7 mouse cellular contexts compared by ENCODE assay signal in genomic region chr4:62619965-62620244, GRCm38 (mm10).
DNase-seq lines count a peak whose midpoint lies in the region; ATAC-seq and TF ChIP-seq lines count a peak whose summit lies in the region.

No protein-coding gene starts in this region.

- no peak for DNase-seq in layer of hippocampus, adult 2 months (ENCODE audit: low spot score in 2 of 2)
- no peak for DNase-seq in layer of hippocampus, postnatal 36 days
- no peak for DNase-seq in forebrain, embryonic 11.5 days (ENCODE audit: low spot score)
- no peak for DNase-seq in hindbrain, postnatal 0 days (ENCODE audit: low spot score)
- no peak for DNase-seq in right cerebral cortex, postnatal 10 days (ENCODE audit: low spot score in 2 of 2)
- no peak for DNase-seq in urinary bladder, postnatal 36 days (ENCODE audit: low spot score in 2 of 2)

- no peaks in the 10 kb centered on the region for H3K36me3 ChIP-seq in forebrain, embryonic 11.5 days (ENCODE audit: control insufficient read depth, insufficient read depth, low read length)
- no peaks in the 10 kb centered on the region for H3K36me3 ChIP-seq in hindbrain, postnatal 0 days (ENCODE audit: insufficient read depth, low read length)
- no peaks in the 10 kb centered on the region for H3K36me3 ChIP-seq in neural tube, embryonic 13.5 days

- peaks cover 19% of the 10 kb centered on the region for H3K4me1 ChIP-seq in forebrain, embryonic 11.5 days (replicated peaks; ENCODE audit: control insufficient read depth, insufficient read depth, low read length)
- H3K4me1 ChIP-seq in hindbrain, postnatal 0 days (ENCODE audit: insufficient read depth, low read length), result peaks cover 7% of the 10 kb centered on the region; the same call in 1 of the 2 replicates
- peaks cover 74% of the 10 kb centered on the region for H3K4me1 ChIP-seq in neural tube, embryonic 13.5 days (replicated peaks)

- H3K9ac ChIP-seq in forebrain, embryonic 11.5 days (ENCODE audit: low read length), result peak overlapping the region; percentile 51
- no peak overlapping the region for H3K9ac ChIP-seq in hindbrain, postnatal 0 days (replicated peaks; ENCODE audit: low read length)
- H3K9ac ChIP-seq in neural tube, embryonic 13.5 days, result peak overlapping the region; percentile 64

- no peaks in the 10 kb centered on the region for H3K9me3 ChIP-seq in forebrain, embryonic 11.5 days (ENCODE audit: control insufficient read depth, low read length)
- H3K9me3 ChIP-seq in hindbrain, postnatal 0 days (ENCODE audit: low read length), result no peaks in the 10 kb centered on the region
- H3K9me3 ChIP-seq in neural tube, embryonic 13.5 days, result no peaks in the 10 kb centered on the region

- TF ChIP-seq CTCF in layer of hippocampus, adult 2 months (conservative IDR thresholded peaks at IDR 0.05), result no peak
- no peak for TF ChIP-seq CTCF in hindbrain, postnatal 0 days (IDR thresholded peaks at IDR 0.05; ENCODE audit: low read depth)

- H3K4me2 ChIP-seq in forebrain, embryonic 11.5 days (ENCODE audit: low read depth, low read length, severe bottlenecking), result peak overlapping the region; percentile 21; the same call in 1 of the 2 replicates
- peak overlapping the region; percentile 41 for H3K4me2 ChIP-seq in hindbrain, postnatal 0 days (ENCODE audit: low read depth, low read length)
- peak overlapping the region; percentile 37 for H3K4me2 ChIP-seq in neural tube, embryonic 13.5 days

- peak overlapping the region; percentile 89 for H3K27ac ChIP-seq in layer of hippocampus, adult 2 months
- peak overlapping the region; percentile 76; the same call in 1 of the 2 replicates for H3K27ac ChIP-seq in forebrain, embryonic 11.5 days (ENCODE audit: low read depth, low read length)
- H3K27ac ChIP-seq in hindbrain, postnatal 0 days, result peak overlapping the region; percentile 67; the same call in 1 of the 2 replicates
- peak overlapping the region; percentile 80 for H3K27ac ChIP-seq in neural tube, embryonic 13.5 days (replicated peaks)

- WGBS in forebrain, embryonic 11.5 days, result 86% methylated on average over 3 of the region's 3 CpGs
- 79% methylated on average over 3 of the region's 3 CpGs for WGBS in hindbrain, postnatal 0 days
- WGBS in neural tube, embryonic 13.5 days, result 81% methylated on average over 3 of the region's 3 CpGs

- peak overlapping the region; percentile 50 for H3K4me3 ChIP-seq in layer of hippocampus, adult 2 months
- H3K4me3 ChIP-seq in forebrain, embryonic 11.5 days (ENCODE audit: low read depth, low read length), result no peak overlapping the region
- no peak overlapping the region for H3K4me3 ChIP-seq in hindbrain, postnatal 0 days (ENCODE audit: low read length)
- H3K4me3 ChIP-seq in neural tube, embryonic 13.5 days, result peak overlapping the region; percentile 27

- no peaks in the 10 kb centered on the region for H3K27me3 ChIP-seq in forebrain, embryonic 11.5 days (ENCODE audit: control insufficient read depth, insufficient read depth, low read length)
- H3K27me3 ChIP-seq in hindbrain, postnatal 0 days (ENCODE audit: insufficient read depth, low read length), result no peaks in the 10 kb centered on the region
- no peaks in the 10 kb centered on the region for H3K27me3 ChIP-seq in neural tube, embryonic 13.5 days

- no peak for ATAC-seq in forebrain, embryonic 11.5 days (replicated peaks; ENCODE audit: low FRiP score)
- ATAC-seq in hindbrain, postnatal 0 days, result no peak
- no peak for ATAC-seq in neural tube, embryonic 13.5 days (ENCODE audit: low read depth)

Comparison
In these comparisons a context has a peak if more than half of its experiments do, and no peak if none do; other contexts are left out.
1. H3K4me3 ChIP-seq: peak in layer of hippocampus, adult 2 months (single experiment) and neural tube, embryonic 13.5 days (single experiment); none in forebrain, embryonic 11.5 days (single experiment) and hindbrain, postnatal 0 days (single experiment).
2. Peak in every context shown above with its lines, with median percentiles within 50 percentile points of each other: H3K27ac ChIP-seq and H3K4me2 ChIP-seq.